Mouse (Mus musculus): ENCODE data around the gene Lpar1. TPM values are rescaled to one million over a fixed set of nuclear protein-coding genes. Genes with fewer than 3 reads are reported as not detected.

The Lpar1 gene
- polyA plus RNA-seq, 1 experiment from 2014 or later: 76.6 TPM

- Histone ChIP-seq H3K4me2 (ENCODE audit: low read depth, low read length) (no peak overlapping the region), H3K4me3 (replicated peaks; ENCODE audit: low read length) (no peak overlapping the region), H3K4me1 (ENCODE audit: control insufficient read depth, insufficient read depth, low read length) (no peaks in the 10 kb centered on the region), H3K9ac (ENCODE audit: low read length) (no peak overlapping the region), H3K36me3 (ENCODE audit: control insufficient read depth, insufficient read depth, low read length) (no peaks in the 10 kb centered on the region), H3K27me3 (ENCODE audit: control insufficient read depth, insufficient read depth, low read length) (no peaks in the 10 kb centered on the region), H3K9me3 (replicated peaks; ENCODE audit: control insufficient read depth, low read length) (no peaks in the 10 kb centered on the region), H3K27ac (ENCODE audit: low read length) (no peak overlapping the region)
- no peak for ATAC-seq (ENCODE audit: insufficient read depth, low FRiP score)
- 77% methylated on average over 2 of the region's 2 CpGs for WGBS
Observed at GRCm38 (mm10) chr4:58572446-58572845, 18.7 kb upstream of the Lpar1 start.

DNA sequence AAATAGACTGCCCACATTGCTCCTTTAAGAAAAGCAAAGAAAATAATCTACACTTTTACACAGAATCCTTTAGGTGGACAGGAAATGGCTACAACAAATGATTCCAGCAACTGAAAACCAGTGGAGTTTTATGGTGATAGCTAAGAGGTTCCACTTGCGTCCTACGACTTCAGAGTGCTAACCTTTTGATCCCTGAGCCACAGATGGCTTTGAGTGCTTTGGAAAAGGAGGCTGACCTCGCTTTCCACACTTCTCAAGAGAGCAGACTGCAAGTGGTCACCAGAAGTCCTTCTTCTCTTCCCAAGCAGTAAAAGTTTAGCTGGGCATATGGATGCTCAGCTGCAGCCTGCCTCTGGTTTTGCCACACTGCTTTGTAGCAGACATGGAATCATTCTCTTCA lies 18.0 kb upstream of the Lpar1 start:
- H3K9me3 ChIP-seq (replicated peaks; ENCODE audit: control insufficient read depth, low read length): no peaks in the 10 kb centered on the region

DNA sequence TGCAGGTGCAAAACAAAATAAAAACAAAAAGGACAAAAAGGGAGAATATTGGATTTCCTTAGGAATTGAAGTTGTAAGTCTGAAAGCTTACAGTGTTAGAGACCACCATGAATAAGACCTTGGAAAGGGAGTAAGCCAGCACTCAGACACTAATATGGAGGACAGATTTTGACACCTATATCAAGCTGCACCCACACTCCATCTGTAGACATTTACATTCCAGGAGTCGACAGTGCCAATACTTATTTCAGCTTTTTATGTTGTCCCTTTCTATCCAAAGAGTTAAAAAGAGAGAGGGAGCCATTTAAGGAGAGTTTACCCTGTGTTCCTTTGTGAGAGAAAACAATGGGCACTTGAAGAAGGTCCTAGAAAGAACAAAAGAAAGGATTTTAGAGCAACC lies 17.5 kb upstream of the Lpar1 start:
- Histone ChIP-seq H3K4me2 (ENCODE audit: low read depth, low read length) (no peak overlapping the region), H3K9ac (ENCODE audit: low read length) (no peak overlapping the region), H3K36me3 (ENCODE audit: control insufficient read depth, insufficient read depth, low read length) (no peaks in the 10 kb centered on the region), H3K27ac (ENCODE audit: low read length) (no peak overlapping the region), H3K4me1 (ENCODE audit: control insufficient read depth, insufficient read depth, low read length) (no peaks in the 10 kb centered on the region), H3K27me3 (ENCODE audit: control insufficient read depth, insufficient read depth, low read length) (no peaks in the 10 kb centered on the region), H3K9me3 (replicated peaks; ENCODE audit: control insufficient read depth, low read length) (no peaks in the 10 kb centered on the region), H3K4me3 (replicated peaks; ENCODE audit: low read length) (no peak overlapping the region)
- no peak for ATAC-seq (ENCODE audit: insufficient read depth, low FRiP score)
- 66% methylated on average over 1 of the region's 1 CpGs for WGBS

More for the DNA sequence above, 18.0 kb upstream of the Lpar1 start:
- ATAC-seq (ENCODE audit: insufficient read depth, low FRiP score): no peak
- H3K27ac ChIP-seq (ENCODE audit: low read length): no peak overlapping the region
- no peaks in the 10 kb centered on the region for H3K4me1 ChIP-seq (ENCODE audit: control insufficient read depth, insufficient read depth, low read length)
- H3K9ac ChIP-seq (ENCODE audit: low read length): no peak overlapping the region
- no peaks in the 10 kb centered on the region for H3K36me3 ChIP-seq (ENCODE audit: control insufficient read depth, insufficient read depth, low read length)
- WGBS: 48% methylated on average over 3 of the region's 3 CpGs
- H3K27me3 ChIP-seq (ENCODE audit: control insufficient read depth, insufficient read depth, low read length): no peaks in the 10 kb centered on the region
- no peak overlapping the region for H3K4me3 ChIP-seq (replicated peaks; ENCODE audit: low read length)
- no peak overlapping the region for H3K4me2 ChIP-seq (ENCODE audit: low read depth, low read length)

- Histone ChIP-seq H3K4me3 (replicated peaks; ENCODE audit: low read length) (no peak overlapping the region), H3K27me3 (ENCODE audit: control insufficient read depth, insufficient read depth, low read length) (no peaks in the 10 kb centered on the region), H3K36me3 (ENCODE audit: control insufficient read depth, insufficient read depth, low read length) (no peaks in the 10 kb centered on the region), H3K9me3 (replicated peaks; ENCODE audit: control insufficient read depth, low read length) (no peaks in the 10 kb centered on the region), H3K9ac (ENCODE audit: low read length) (no peak overlapping the region), H3K4me1 (ENCODE audit: control insufficient read depth, insufficient read depth, low read length) (no peaks in the 10 kb centered on the region), H3K4me2 (ENCODE audit: low read depth, low read length) (no peak overlapping the region), H3K27ac (ENCODE audit: low read length) (no peak overlapping the region)
- no peak for ATAC-seq (ENCODE audit: insufficient read depth, low FRiP score)
- WGBS: 65% methylated on average over 8 of the region's 8 CpGs
Observed at GRCm38 (mm10) chr4:58568486-58568885, 14.8 kb upstream of the Lpar1 start.

- H3K9me3 ChIP-seq (replicated peaks; ENCODE audit: control insufficient read depth, low read length): no peaks in the 10 kb centered on the region
- H3K4me1 ChIP-seq (ENCODE audit: control insufficient read depth, insufficient read depth, low read length): no peaks in the 10 kb centered on the region
- no peaks in the 10 kb centered on the region for H3K36me3 ChIP-seq (ENCODE audit: control insufficient read depth, insufficient read depth, low read length)
- H3K4me3 ChIP-seq (replicated peaks; ENCODE audit: low read length): no peak overlapping the region
- WGBS: 67% methylated on average over 1 of the region's 1 CpGs
- ATAC-seq (ENCODE audit: insufficient read depth, low FRiP score): no peak
- H3K9ac ChIP-seq (ENCODE audit: low read length): no peak overlapping the region
- no peak overlapping the region for H3K4me2 ChIP-seq (ENCODE audit: low read depth, low read length)
- H3K27ac ChIP-seq (ENCODE audit: low read length): no peak overlapping the region
- no peaks in the 10 kb centered on the region for H3K27me3 ChIP-seq (ENCODE audit: control insufficient read depth, insufficient read depth, low read length)
Observed at GRCm38 (mm10) chr4:58562776-58563175, 9.1 kb upstream of the Lpar1 start.

DNA sequence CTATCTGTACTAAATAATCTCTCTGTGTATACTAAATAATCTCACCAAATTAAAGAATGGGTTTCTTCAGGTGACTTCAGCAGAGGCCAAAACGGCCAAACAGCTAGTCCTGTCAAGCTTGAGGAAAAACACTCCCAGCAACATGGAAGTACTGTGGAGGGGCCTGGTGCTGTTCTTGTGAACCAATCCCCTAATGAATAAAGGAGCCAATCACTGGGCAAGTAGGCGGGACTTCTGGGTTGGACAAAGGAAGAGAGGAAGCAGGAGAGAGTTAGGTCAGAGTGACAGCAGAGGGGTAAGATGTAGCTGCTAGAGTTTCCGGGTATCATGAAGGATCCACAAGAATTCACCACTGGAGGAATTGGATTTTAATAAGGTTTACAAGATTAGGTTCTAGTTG lies 3.3 kb upstream of the Lpar1 start:
- Histone ChIP-seq H3K9ac (ENCODE audit: low read length) (no peak overlapping the region), H3K9me3 (replicated peaks; ENCODE audit: control insufficient read depth, low read length) (no peaks in the 10 kb centered on the region), H3K27me3 (ENCODE audit: control insufficient read depth, insufficient read depth, low read length) (no peaks in the 10 kb centered on the region), H3K4me2 (ENCODE audit: low read depth, low read length) (no peak overlapping the region), H3K4me3 (replicated peaks; ENCODE audit: low read length) (no peak overlapping the region), H3K27ac (ENCODE audit: low read length) (no peak overlapping the region), H3K4me1 (ENCODE audit: control insufficient read depth, insufficient read depth, low read length) (peaks cover 6% of the 10 kb centered on the region), H3K36me3 (ENCODE audit: control insufficient read depth, insufficient read depth, low read length) (no peaks in the 10 kb centered on the region)
- no peak for ATAC-seq (ENCODE audit: insufficient read depth, low FRiP score)
- WGBS: 68% methylated on average over 3 of the region's 3 CpGs

- no peaks in the 10 kb centered on the region for H3K36me3 ChIP-seq (ENCODE audit: control insufficient read depth, insufficient read depth, low read length)
- peak overlapping the region; percentile 95 for H3K27ac ChIP-seq (ENCODE audit: low read length)
- no peak overlapping the region for H3K4me3 ChIP-seq (replicated peaks; ENCODE audit: low read length)
- H3K9ac ChIP-seq (ENCODE audit: low read length): peak overlapping the region; percentile 93
- H3K27me3 ChIP-seq (ENCODE audit: control insufficient read depth, insufficient read depth, low read length): no peaks in the 10 kb centered on the region
- H3K9me3 ChIP-seq (replicated peaks; ENCODE audit: control insufficient read depth, low read length): no peaks in the 10 kb centered on the region
- no peak for ATAC-seq (ENCODE audit: insufficient read depth, low FRiP score)
- H3K4me1 ChIP-seq (ENCODE audit: control insufficient read depth, insufficient read depth, low read length): peaks cover 15% of the 10 kb centered on the region
- 43% methylated on average over 10 of the region's 10 CpGs for WGBS
- H3K4me2 ChIP-seq (ENCODE audit: low read depth, low read length): peak overlapping the region; percentile 89
Observed at GRCm38 (mm10) chr4:58554359-58554838, 701 bp upstream of the Lpar1 start.

DNA sequence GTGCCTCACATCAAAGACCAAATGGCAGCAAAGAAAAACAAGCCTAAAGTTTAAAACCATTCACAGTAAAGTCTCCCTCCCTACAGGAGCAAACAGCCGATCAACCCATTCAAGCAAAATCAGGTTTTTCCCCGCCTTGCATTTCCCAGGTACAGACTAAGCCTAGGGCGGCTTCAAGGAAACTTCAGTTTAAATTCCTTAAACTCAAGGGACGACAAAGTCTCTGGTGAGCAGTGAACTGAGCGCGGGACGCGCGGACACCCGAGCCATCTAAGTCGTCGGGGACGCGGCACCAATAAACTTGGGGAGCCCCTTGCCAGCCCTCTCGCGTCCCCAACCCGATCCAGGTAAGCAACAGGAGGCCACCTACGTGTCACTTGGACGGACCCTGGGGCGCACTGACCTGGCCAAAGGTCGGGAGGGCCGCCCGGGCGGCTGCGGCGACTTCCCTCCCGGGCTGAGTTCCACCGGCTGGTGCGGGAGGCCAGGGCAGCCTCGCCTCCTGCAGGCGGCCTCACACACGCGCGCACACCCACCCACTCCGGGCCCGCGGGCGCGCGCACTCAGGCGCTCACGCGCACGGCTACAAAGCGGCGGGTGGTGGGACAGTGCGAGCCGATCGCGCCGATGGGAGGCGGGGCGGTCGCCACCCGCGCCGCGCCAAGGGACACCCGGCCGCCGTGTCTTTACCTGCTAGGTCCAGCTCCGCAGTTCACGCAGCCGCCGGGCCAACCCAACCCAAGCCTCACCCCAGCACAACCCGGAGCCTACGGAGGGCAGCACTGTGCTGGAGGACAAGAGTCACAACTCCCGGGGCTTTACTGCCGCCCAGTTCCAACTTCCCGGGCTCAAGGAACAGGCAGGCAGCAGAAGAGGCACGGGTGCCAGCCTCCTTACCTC lies 717 bp downstream of the Lpar1 start:
- H3K27me3 ChIP-seq (ENCODE audit: control insufficient read depth, insufficient read depth, low read length): no peaks in the 10 kb centered on the region
- peak overlapping the region; percentile 89 for H3K4me2 ChIP-seq (ENCODE audit: low read depth, low read length)
- peaks cover 25% of the 10 kb centered on the region for H3K4me1 ChIP-seq (ENCODE audit: control insufficient read depth, insufficient read depth, low read length)
- peak; percentile 91 for ATAC-seq (ENCODE audit: insufficient read depth, low FRiP score)
- no peaks in the 10 kb centered on the region for H3K9me3 ChIP-seq (replicated peaks; ENCODE audit: control insufficient read depth, low read length)
- peak overlapping the region; percentile 93 for H3K9ac ChIP-seq (ENCODE audit: low read length)
- H3K36me3 ChIP-seq (ENCODE audit: control insufficient read depth, insufficient read depth, low read length): no peaks in the 10 kb centered on the region
- WGBS: under 1% methylated on average over 71 of the region's 71 CpGs
- peak overlapping the region; percentile 95 for H3K27ac ChIP-seq (ENCODE audit: low read length)
- peak overlapping the region; percentile 85 for H3K4me3 ChIP-seq (replicated peaks; ENCODE audit: low read length)

DNA sequence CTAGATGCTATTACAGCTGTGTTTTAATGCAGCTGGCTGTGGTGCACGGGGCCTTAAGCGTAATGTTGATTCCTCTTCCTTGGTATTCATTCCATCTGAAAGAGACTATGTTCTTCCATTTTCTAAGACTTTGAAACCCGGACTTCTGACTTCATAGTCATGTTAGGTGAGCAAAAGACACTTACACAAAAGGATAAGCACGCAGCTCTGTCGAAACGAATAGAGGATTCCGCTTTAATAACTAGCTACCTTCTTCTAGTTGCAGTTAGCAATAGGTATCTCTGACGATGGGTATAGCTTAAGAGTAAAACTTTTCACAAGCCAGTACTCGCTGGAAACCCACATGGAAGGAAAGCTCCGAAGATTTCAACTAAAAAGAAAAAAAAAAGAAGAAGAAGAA lies 1.5 kb downstream of the Lpar1 start:
- no peak for ATAC-seq (ENCODE audit: insufficient read depth, low FRiP score)
- peaks cover 33% of the 10 kb centered on the region for H3K4me1 ChIP-seq (ENCODE audit: control insufficient read depth, insufficient read depth, low read length)
- no peaks in the 10 kb centered on the region for H3K9me3 ChIP-seq (replicated peaks; ENCODE audit: control insufficient read depth, low read length)
- no peaks in the 10 kb centered on the region for H3K27me3 ChIP-seq (ENCODE audit: control insufficient read depth, insufficient read depth, low read length)
- H3K4me2 ChIP-seq (ENCODE audit: low read depth, low read length): peak overlapping the region; percentile 89
- H3K9ac ChIP-seq (ENCODE audit: low read length): peak overlapping the region; percentile 93
- no peaks in the 10 kb centered on the region for H3K36me3 ChIP-seq (ENCODE audit: control insufficient read depth, insufficient read depth, low read length)
- H3K4me3 ChIP-seq (replicated peaks; ENCODE audit: low read length): peak overlapping the region; percentile 85
- H3K27ac ChIP-seq (ENCODE audit: low read length): peak overlapping the region; percentile 95
- 3% methylated on average over 10 of the region's 10 CpGs for WGBS

All from stomach, embryonic 16.5 days (tissue).